Mouse (Mus musculus): ENCODE data around the gene Vmn1r64. TPM values are rescaled to one million over a fixed set of nuclear protein-coding genes. Genes with fewer than 3 reads are reported as not detected.
"Not testable (repeated sequence)": the region's sequence is repeated elsewhere in the genome, so short reads cannot be mapped to it uniquely, and the experiment has no call there.

Vmn1r64 gene
- not detected for total RNA-seq (2021)
- long read RNA-seq, experiment 1 = 0 reads
- long read RNA-seq, experiment 2 = 0 reads

- no peak for DNase-seq
Observed at GRCm38 (mm10) chr7:5884442-5884841, at the start of gene Vmn1r64. Vmn1r64 (minus strand) TSS chr7:5884542.

- no peak for DNase-seq
Observed at GRCm38 (mm10) chr7:5899238-5899637, 14.9 kb upstream of the Vmn1r64 start.

- DNase-seq = not testable (repeated sequence)
Observed at GRCm38 (mm10) chr7:5897245-5897644, 12.9 kb upstream of the Vmn1r64 start.

Other genes with a start within 250 kb of the Vmn1r64 start
- not detected for gene Vmn1r62, start 210.9 kb downstream of the Vmn1r64 start, total RNA-seq (2021)
- gene Vmn1r63, start 79.1 kb downstream of the Vmn1r64 start, total RNA-seq (2021) = not detected
- not detected for gene Vmn1r65, start 126.5 kb upstream of the Vmn1r64 start, total RNA-seq (2021)
- not detected for gene Nlrp4c, start 160.6 kb upstream of the Vmn1r64 start, total RNA-seq (2021)

Data from heart, adult 18-20 months (tissue).